Mouse (Mus musculus): ENCODE data around the gene Clasp1.

DNA sequence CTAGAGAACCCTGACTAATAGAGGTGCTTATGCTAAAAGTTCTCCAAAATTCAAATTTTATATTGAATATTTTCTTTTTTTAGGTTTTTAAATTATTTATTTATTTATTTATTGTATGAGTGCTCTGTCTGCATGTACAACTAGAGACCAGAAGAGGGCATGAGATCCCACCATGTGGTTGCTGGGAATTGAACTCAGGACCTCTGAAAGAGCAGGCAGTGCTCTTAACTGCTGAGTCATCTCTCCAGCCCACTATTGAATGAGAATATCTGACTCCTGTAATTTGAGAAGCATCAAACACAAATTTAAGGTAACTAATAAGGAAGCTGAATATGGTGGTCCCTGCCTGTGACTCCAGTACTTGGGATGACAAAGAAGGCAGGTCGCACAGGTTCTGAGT is 20.9 kb upstream of the Clasp1 start:
- no peak for TF ChIP-seq USF2 (conservative IDR thresholded peaks at IDR 0.05; ENCODE audit: low read depth, low read length)
- TF ChIP-seq NELFE (IDR thresholded peaks at IDR 0.05; ENCODE audit: low read depth, low read length) = no peak
- no peak for TF ChIP-seq ZKSCAN1 (IDR thresholded peaks at IDR 0.05; ENCODE audit: borderline replicate concordance, low read depth, low read length)
- TF ChIP-seq TBP (conservative IDR thresholded peaks at IDR 0.05; ENCODE audit: low read depth, low read length) = no peak
- TF ChIP-seq CTCF (conservative IDR thresholded peaks at IDR 0.05 in 1 of 2, IDR thresholded peaks at IDR 0.05 in 1 of 2; ENCODE audit: low read depth in 2 of 2, low read length in 2 of 2) = peak in 1 of 2 experiments; percentile 70; a peak in 2 of 4 replicates
- TF ChIP-seq POLR2A (IDR thresholded peaks at IDR 0.05; ENCODE audit: low read depth, low read length) = no peak
- no peak for TF ChIP-seq EP300 (IDR thresholded peaks at IDR 0.05; ENCODE audit: low read length)
- no peak for TF ChIP-seq USF1 (IDR thresholded peaks at IDR 0.05; ENCODE audit: low read depth, low read length)
- no peak for TF ChIP-seq MXI1 (IDR thresholded peaks at IDR 0.05; ENCODE audit: low read depth, low read length)
- TF ChIP-seq MAFK (IDR thresholded peaks at IDR 0.05; ENCODE audit: insufficient replicate concordance, low read length) = peak; percentile 97
- no peak for TF ChIP-seq ZMIZ1 (IDR thresholded peaks at IDR 0.05; ENCODE audit: low read depth, low read length)
- no peak for TF ChIP-seq TCF12 (IDR thresholded peaks at IDR 0.05; ENCODE audit: low read depth, low read length)
- TF ChIP-seq E2F4 (IDR thresholded peaks at IDR 0.05; ENCODE audit: insufficient replicate concordance, low read depth, low read length) = no peak
- peak; percentile 72 for TF ChIP-seq RAD21 (IDR thresholded peaks at IDR 0.05; ENCODE audit: low read depth, low read length)
